Mouse (Mus musculus): ENCODE measurements around the gene Tmem110. TPM values are rescaled to one million over a fixed set of nuclear protein-coding genes. Genes with fewer than 3 reads are reported as not detected.

The Tmem110 gene
- 32.0 and 37.6 TPM in 2 replicates for polyA plus RNA-seq (2016; fragmentation: Nextera tagmentation; extraction: Ambion mirVana)

DNA sequence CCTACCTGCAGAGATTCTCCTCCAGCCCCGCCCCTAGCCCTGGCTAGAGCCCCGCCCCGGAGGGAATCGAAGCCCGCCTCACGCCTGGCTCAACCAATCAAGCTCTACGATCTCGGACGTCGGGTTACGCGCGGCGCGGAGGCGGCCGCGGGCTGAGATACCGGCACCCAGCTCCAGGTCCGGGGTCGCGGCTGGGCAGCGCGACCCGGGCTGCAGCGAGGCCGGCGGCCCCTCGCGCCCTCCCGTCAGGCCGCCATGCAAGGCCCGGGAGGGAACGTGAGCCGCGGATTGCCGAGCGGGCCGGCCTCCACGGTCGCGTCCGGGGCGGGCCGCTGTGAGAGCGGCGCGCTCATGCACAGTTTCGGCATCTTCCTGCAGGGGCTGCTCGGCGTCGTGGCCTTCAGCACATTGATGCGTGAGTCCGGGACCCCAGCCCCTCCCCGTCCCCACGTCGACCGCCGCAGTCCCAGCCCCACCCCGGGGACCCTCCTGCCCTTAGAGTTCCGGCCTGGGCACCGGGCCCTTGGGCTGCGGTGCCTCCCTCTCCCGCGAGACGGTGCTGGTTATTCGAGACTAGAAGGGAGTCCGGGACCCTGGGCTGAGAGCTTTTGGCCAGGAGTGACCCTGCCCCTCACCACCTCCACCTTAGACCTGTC, at the start of gene Tmem110:
Gene Tmem110, plus strand, starts transcription at position 115 of the 656 bp plus-strand sequence.
- peak within 1 kb of the TSS; percentile 85 for H3K4me3 ChIP-seq
- WGBS, result under 1% methylated on average over 68 of the region's 68 CpGs

DNA sequence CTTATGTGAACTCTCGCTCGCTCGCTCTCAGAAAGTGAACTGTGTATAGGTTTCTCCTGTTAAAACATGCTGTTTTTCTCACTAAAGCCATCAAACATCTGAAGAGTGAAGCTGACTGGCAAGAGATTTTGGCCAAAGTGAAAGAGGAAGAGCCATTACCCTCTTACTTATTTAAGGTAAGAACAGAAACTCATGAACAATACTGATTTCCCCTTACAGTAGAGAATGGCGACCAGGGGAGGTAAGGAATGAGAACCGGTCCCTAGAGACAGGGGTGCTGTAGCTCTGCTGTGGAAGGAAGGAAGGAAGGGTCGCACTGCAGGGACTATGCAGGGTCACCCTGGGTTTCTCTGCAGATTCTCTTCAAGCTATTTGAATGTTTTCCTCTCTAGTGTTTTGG, 40.8 kb upstream of the Tmem110 start:
- Histone ChIP-seq H3K4me1 (no peaks in the 10 kb centered on the region), H3K9me3 (replicated peaks) (no peaks in the 10 kb centered on the region), H3K4me3 (no peak overlapping the region), H3K27me3 (ENCODE audit: low read depth, poor library complexity, severe bottlenecking) (no peaks in the 10 kb centered on the region), H3K27ac (no peak overlapping the region), H3K36me3 (peaks cover 51% of the 10 kb centered on the region)
- WGBS, result 95% methylated on average over 6 of the region's 6 CpGs
- no peak for DNase-seq (ENCODE audit: low spot score)

More for the DNA sequence above, at the start of gene Tmem110:
- Histone ChIP-seq H3K4me1 (peaks cover 45% of the 10 kb centered on the region), H3K36me3 (no peaks in the 10 kb centered on the region), H3K27ac (peak within 1 kb of the TSS; percentile 95), H3K27me3 (ENCODE audit: low read depth, poor library complexity, severe bottlenecking) (no peaks in the 10 kb centered on the region), H3K9me3 (replicated peaks) (no peaks in the 10 kb centered on the region)
- peak; percentile 88 for DNase-seq (ENCODE audit: low spot score)

- no peak overlapping the region for H3K4me3 ChIP-seq
- no peaks in the 10 kb centered on the region for H3K27me3 ChIP-seq (ENCODE audit: low read depth, poor library complexity, severe bottlenecking)
- no peak overlapping the region for H3K27ac ChIP-seq
- whole genome bisulfite sequencing, result 78% methylated on average over 1 of the region's 1 CpGs
- DNase-seq (ENCODE audit: low spot score), result no peak
- no peaks in the 10 kb centered on the region for H3K4me1 ChIP-seq
- H3K36me3 ChIP-seq, result peaks cover 53% of the 10 kb centered on the region
- H3K9me3 ChIP-seq (replicated peaks), result no peaks in the 10 kb centered on the region
These were observed 35.9 kb upstream of the Tmem110 start for GRCm38 (mm10) chr14:30789471-30789870.

- H3K27ac ChIP-seq, result no peak overlapping the region
- no peak overlapping the region for H3K4me3 ChIP-seq
- H3K4me1 ChIP-seq, result no peaks in the 10 kb centered on the region
- no peaks in the 10 kb centered on the region for H3K9me3 ChIP-seq (replicated peaks)
- WGBS, result 87% methylated on average over 3 of the region's 3 CpGs
- peaks cover 47% of the 10 kb centered on the region for H3K36me3 ChIP-seq
- no peaks in the 10 kb centered on the region for H3K27me3 ChIP-seq (ENCODE audit: low read depth, poor library complexity, severe bottlenecking)
- DNase-seq (ENCODE audit: low spot score), result no peak
These were observed 32.5 kb upstream of the Tmem110 start for GRCm38 (mm10) chr14:30792871-30793270.

DNA sequence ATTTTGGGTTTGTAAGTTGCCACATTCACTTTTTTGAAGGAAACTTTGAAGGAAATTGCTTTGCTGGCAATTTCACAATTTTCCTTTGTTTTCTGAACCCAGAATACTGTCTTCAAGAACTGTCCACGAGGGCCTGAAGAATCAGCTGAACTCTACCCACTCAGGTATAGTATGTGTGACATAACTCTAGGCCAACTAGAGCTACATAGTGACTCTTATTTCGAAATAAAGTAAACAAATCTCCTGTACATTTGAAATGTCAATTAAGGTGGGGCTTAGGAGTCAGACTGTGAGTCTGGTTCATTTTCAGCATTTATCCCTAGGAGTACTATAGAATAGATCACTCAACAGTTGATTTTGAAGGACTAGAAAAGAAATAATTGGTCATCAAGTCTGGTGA, 23.6 kb upstream of the Tmem110 start:
- peaks cover 57% of the 10 kb centered on the region for H3K36me3 ChIP-seq

DNA sequence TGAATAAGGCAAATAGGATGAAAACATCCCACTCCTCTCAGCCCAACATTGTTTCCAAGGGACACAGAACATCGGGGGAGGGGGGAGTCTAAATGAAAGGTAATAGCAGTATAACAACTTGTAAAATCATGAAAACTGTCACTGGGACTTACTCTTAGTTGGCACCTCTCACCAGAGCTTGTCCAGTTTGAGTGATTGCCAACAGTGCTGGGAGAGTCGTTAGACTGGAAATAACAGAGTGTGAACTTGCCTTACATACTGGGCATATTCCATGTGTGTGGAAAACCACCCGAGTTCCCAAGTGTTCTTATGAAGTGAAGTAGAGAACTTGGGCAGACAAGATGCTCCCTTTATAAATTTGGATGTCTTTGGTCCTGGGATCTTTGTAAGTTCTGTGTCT, 4.3 kb upstream of the Tmem110 start:
- H3K4me3 ChIP-seq, result no peak overlapping the region
- no peak for DNase-seq (ENCODE audit: low spot score)
- peaks cover 40% of the 10 kb centered on the region for H3K36me3 ChIP-seq
- no peaks in the 10 kb centered on the region for H3K9me3 ChIP-seq (replicated peaks)
- peaks cover 18% of the 10 kb centered on the region for H3K4me1 ChIP-seq
- WGBS, result 83% methylated on average over 3 of the region's 3 CpGs
- no peaks in the 10 kb centered on the region for H3K27me3 ChIP-seq (ENCODE audit: low read depth, poor library complexity, severe bottlenecking)
- H3K27ac ChIP-seq, result no peak overlapping the region

More for the DNA sequence above, 23.6 kb upstream of the Tmem110 start:
- Histone ChIP-seq H3K4me1 (no peaks in the 10 kb centered on the region), H3K27me3 (ENCODE audit: low read depth, poor library complexity, severe bottlenecking) (no peaks in the 10 kb centered on the region), H3K27ac (no peak overlapping the region), H3K4me3 (no peak overlapping the region), H3K9me3 (replicated peaks) (no peaks in the 10 kb centered on the region)
- no peak for DNase-seq (ENCODE audit: low spot score)
- 93% methylated on average over 2 of the region's 2 CpGs for WGBS

- peak overlapping the region; percentile 30; the same call in 1 of the 2 replicates for H3K27ac ChIP-seq
These were observed 864 bp upstream of the Tmem110 start for GRCm38 (mm10) chr14:30824456-30824995.

GRCm38 (mm10) chr14:30825021-30825475, 342 bp upstream of the Tmem110 start:
- WGBS, result 39% methylated on average over 5 of the region's 5 CpGs
- H3K9me3 ChIP-seq (replicated peaks), result no peaks in the 10 kb centered on the region
- H3K4me3 ChIP-seq, result peak overlapping the region; percentile 85
- H3K27ac ChIP-seq, result peak overlapping the region; percentile 95; the same call in 1 of the 2 replicates
- no peak for DNase-seq (ENCODE audit: low spot score)
- peaks cover 45% of the 10 kb centered on the region for H3K4me1 ChIP-seq
- H3K36me3 ChIP-seq, result peaks cover 5% of the 10 kb centered on the region
- no peaks in the 10 kb centered on the region for H3K27me3 ChIP-seq (ENCODE audit: low read depth, poor library complexity, severe bottlenecking)

More at GRCm38 (mm10) chr14:30824456-30824995, 864 bp upstream of the Tmem110 start:
- DNase-seq (ENCODE audit: low spot score), result peak; percentile 28
- Histone ChIP-seq H3K4me3 (no peak overlapping the region), H3K4me1 (peaks cover 45% of the 10 kb centered on the region), H3K9me3 (replicated peaks) (no peaks in the 10 kb centered on the region), H3K36me3 (peaks cover 10% of the 10 kb centered on the region), H3K27me3 (ENCODE audit: low read depth, poor library complexity, severe bottlenecking) (no peaks in the 10 kb centered on the region)
- 45% methylated on average over 6 of the region's 6 CpGs for WGBS

GRCm38 (mm10) chr14:30826174-30827140, 1.1 kb downstream of the Tmem110 start:
- H3K36me3 ChIP-seq, result no peaks in the 10 kb centered on the region
- peaks cover 45% of the 10 kb centered on the region for H3K4me1 ChIP-seq
- H3K27ac ChIP-seq, result peak overlapping the region; percentile 95
- H3K27me3 ChIP-seq (ENCODE audit: low read depth, poor library complexity, severe bottlenecking), result no peaks in the 10 kb centered on the region
- H3K9me3 ChIP-seq (replicated peaks), result no peaks in the 10 kb centered on the region
- peak overlapping the region; percentile 85 for H3K4me3 ChIP-seq
- 23% methylated on average over 17 of the region's 17 CpGs for WGBS
- peak; percentile 28 for DNase-seq (ENCODE audit: low spot score)

DNA sequence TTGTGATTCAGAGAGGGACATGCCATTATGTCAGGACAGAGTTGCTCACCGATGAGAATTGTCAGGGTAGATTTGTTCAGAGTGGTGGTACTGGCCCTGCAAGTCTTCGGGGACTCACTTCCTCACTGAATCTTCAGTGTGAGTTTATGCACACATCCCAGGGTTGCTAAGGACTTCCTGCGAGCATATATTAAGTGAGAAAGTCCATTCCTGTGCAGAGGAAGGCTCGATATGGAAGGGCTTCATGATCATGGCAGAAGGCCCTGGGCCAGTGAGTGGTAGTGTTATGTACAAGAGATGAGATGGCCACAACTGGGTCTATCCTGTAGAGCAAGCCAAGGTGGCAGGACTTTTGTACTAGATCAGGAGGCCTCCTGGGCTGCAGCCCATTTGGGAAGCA, 2.1 kb downstream of the Tmem110 start:
- Histone ChIP-seq H3K9me3 (replicated peaks) (no peaks in the 10 kb centered on the region), H3K36me3 (no peaks in the 10 kb centered on the region), H3K4me3 (no peak overlapping the region), H3K27ac (no peak overlapping the region), H3K4me1 (peaks cover 45% of the 10 kb centered on the region), H3K27me3 (ENCODE audit: low read depth, poor library complexity, severe bottlenecking) (no peaks in the 10 kb centered on the region)
- DNase-seq (ENCODE audit: low spot score), result peak; percentile 19
- 92% methylated on average over 4 of the region's 4 CpGs for WGBS

GRCm38 (mm10) chr14:30828077-30828476, 2.7 kb downstream of the Tmem110 start:
- DNase-seq (ENCODE audit: low spot score), result peak; percentile 20
- Histone ChIP-seq H3K27ac (no peak overlapping the region), H3K9me3 (replicated peaks) (no peaks in the 10 kb centered on the region), H3K36me3 (no peaks in the 10 kb centered on the region), H3K27me3 (ENCODE audit: low read depth, poor library complexity, severe bottlenecking) (no peaks in the 10 kb centered on the region), H3K4me1 (peaks cover 45% of the 10 kb centered on the region), H3K4me3 (no peak overlapping the region)
- 97% methylated on average over 4 of the region's 4 CpGs for WGBS

- H3K36me3 ChIP-seq, result no peaks in the 10 kb centered on the region
- H3K27ac ChIP-seq, result no peak overlapping the region
- no peaks in the 10 kb centered on the region for H3K9me3 ChIP-seq (replicated peaks)
- H3K27me3 ChIP-seq (ENCODE audit: low read depth, poor library complexity, severe bottlenecking), result no peaks in the 10 kb centered on the region
- 84% methylated on average over 11 of the region's 11 CpGs for WGBS
- peaks cover 45% of the 10 kb centered on the region for H3K4me1 ChIP-seq
- DNase-seq (ENCODE audit: low spot score), result no peak
- H3K4me3 ChIP-seq, result no peak overlapping the region
These were observed 3.5 kb downstream of the Tmem110 start for GRCm38 (mm10) chr14:30828635-30829460.

All from limb, embryonic 10.5 days (tissue).